Mouse (Mus musculus) telencephalon, adult 2 months (tissue): ENCODE results near the gene Acot8.

ENCODE experiments used
- DNase-seq: peaks from one replicate; pipeline ENCODE4 v3.0.0-alpha.2; 2011; ENCODE audit warnings: low read depth, low spot score

Gene Acot8

DNA sequence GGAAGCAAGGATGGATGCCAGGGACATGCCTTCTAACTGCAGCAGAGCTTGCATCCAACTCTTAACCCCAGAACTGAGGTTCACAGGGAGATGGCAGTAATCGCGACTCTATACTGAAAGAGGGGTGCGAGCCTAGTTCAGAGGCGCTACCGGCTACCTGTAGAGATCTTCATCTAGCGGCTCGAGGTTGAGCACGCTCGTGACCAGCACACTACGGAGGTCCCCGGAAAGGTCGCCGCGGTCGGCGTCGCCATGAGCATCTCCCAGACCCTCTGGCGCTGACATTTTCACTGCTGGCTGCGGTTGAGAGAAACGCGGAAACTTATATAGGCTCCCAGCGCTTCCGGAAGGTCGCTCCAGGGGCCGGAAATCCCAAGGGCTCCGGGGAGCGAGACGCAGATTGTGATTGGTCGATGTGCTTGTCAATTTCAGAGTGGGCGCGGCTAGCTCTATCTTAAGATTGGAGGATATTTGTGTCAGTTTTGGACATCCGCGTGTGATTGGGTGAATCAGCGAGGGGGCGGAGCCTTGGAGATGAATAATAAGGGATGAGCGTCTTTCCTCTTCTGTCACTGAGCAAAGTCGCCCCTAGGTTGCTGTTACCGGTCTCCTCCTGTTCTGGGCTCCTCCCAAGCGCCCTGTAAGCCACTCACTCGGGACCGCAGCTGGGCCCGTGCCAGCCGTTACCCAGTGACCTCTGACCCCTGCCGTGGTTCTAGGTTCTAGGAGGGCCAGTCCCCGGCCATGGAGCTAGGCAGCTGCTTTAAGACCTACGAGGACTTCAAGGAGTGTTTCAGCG, at the start of gene Acot8, which contains the start of gene Zswim3:
Acot8 (minus strand) TSS at position 350 of the 799 bp plus-strand sequence.
Zswim3 (plus strand) TSS at position 566 of the 799 bp plus-strand sequence.
- DNase-seq, result peak; percentile 98

DNA sequence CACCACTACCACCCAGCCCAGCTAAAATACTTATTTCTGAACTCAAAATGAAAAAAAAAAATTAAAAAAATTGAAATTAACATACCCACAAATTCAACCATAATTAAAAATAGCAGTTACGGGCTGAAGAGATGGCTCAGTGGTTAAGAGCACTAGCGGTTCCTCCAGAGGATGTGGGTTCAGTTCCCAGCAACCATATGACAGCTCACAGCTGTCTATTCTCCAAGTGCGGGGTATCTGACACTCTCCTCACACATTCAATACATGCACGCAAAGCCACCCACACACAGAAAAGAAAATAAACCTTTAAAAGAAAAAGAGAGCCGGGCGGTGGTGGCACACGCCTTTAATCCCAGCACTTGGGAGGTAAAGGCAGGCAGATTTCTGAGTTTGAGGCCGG, 45.4 kb upstream of the Acot8 start:
- peak; percentile 55 for DNase-seq

DNA sequence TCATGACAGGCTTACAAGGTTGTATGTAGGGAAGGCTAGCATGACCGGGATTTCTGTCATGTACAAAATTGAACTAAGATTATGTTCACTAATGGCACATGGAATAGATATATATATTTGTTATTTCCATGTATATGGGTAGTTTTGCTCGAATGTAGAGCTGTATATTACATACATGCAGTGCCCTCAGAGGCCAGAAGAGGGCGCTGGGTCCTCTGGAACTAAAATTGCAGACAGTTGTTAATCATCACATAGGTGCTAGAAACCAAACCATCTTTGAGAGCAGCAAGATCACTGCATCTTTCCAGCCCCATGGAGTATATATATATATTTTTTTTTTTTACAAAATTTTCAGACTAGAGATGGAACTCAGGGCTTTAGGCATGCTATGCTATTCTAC, 41.1 kb upstream of the Acot8 start:
- DNase-seq, result no peak

DNA sequence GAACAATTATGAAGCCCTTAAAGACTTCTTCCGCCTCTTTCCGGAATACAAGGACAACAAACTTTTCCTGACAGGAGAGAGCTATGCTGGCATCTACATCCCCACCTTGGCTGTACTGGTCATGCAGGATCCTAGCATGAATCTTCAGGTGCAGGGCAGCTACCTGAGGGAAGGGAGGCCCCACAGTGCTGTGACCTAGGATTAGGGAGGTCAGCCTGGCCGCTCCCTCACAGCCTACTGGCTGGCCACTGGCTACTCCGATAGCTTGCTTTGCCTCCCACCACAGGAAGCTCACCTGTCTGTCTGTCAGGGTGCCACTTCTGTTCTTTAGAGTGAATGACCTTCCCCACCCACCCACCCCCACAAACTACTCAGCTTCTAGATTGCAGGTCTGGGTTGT, 30.5 kb upstream of the Acot8 start:
- no peak for DNase-seq

DNA sequence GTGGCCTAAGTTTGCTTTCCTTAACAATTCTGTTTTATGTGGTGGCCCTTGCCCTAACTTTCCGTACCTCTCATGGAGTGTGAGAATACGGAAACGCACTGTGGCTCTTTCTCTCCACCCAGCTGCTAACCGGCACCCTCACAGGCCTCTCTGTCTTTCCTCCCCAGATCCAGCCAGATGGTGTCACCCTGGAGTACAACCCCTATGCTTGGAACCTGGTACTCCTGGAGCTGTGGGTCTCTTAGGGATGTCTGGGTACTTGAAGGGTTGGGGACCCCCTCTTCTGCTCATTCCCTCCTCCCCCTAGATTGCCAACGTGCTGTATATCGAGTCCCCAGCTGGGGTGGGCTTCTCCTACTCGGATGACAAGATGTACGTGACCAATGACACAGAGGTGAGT, 29.8 kb upstream of the Acot8 start:
- DNase-seq, result no peak

DNA sequence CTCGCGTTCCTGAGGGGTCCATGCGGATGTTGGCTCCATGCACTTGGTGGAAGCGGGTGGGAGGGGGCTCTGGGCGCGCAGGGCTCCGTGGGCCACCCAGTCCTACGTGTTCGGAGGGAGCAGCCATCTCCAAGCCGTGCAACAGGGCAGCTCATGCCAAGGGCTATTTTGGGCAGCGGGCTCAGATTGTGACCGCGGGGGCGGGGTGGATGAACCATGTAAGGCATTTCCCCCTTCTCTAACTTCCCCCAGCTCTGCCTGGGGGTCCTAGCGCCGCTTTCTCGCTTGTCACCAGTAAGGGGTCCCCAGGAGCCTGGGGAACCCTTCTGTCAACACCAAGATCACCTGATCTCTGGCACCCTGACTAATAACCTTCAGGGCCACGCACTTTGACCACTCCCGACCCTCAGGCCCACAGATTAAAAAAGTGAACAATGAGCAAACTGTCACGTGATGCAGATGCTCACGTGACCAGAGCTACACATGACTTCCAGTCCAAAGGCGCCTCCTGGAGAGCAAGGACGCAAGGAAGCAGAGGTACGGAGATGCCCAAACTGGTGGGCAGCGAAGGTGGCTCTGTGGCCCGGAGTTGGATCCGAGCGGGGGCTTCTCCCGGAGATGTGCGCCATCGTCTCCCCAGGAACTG, 28.8 kb upstream of the Acot8 start, which contains the start of gene Neurl2:
Neurl2 (minus strand) TSS at position 143 of the 646 bp plus-strand sequence.
- peak; percentile 91 for DNase-seq

DNA sequence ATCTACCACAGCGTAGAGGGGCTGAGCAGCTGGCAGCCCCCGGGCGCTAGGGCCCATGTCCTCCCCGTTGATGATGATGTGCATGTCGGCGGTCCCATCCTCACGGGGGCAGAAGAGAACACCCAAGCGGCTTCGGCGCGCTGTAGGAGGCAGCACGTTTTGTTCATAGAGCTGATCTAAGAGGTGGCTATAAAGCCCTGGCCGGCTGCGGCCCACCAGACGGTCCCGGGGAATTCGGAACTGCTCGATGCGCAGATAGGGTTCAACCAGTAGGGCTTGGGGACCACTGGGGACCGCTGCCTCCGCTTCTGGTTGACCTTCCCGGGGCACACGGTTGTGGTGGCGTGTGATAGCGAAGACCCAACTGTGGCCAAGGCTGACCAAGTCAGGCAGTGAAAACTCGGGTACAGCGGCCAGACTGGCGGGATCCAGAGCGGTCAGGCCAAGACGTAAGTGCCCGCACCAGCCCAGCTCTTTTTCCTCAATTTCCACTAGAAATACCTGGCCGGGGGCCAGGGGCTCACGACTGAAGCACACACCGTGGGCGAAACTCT, 28.1 kb upstream of the Acot8 start, which contains the start of gene Ctsa:
Ctsa (plus strand) TSS at position 126 of the 554 bp plus-strand sequence.
- DNase-seq, result peak; percentile 48

DNA sequence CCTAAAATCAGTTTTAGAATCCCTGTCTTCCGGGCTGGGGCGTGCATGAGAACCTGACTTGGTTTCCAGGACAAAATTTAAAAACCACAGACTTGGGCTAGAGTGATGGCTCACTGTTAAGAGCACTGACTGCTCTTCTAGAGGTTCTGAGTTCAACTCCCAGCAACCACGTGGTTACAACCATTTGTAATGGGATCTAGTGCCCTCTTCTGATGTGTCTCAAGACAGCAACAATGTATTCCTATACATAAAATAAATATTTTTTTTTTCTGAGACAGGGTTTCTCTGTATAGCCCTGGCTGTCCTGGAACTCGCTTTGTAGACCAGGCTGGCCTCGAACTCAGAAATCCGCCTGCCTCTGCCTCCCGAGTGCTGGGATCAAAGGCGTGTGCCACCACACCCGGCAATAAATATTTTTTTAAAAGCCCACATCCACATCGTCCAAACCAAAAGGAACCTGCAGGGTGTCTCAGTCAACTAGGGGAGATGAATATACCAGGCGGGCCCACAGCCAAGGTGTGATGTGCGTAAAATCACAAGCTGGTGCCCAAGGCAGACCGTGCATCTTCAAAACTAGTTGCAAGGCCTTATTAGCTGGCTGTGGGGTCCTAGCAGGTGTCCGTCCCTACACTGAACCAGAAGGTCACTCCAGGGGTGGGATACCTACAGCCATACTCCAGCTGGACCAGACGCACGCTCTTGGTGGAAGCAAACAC, 27.5 kb upstream of the Acot8 start:
- DNase-seq, result no peak

DNA sequence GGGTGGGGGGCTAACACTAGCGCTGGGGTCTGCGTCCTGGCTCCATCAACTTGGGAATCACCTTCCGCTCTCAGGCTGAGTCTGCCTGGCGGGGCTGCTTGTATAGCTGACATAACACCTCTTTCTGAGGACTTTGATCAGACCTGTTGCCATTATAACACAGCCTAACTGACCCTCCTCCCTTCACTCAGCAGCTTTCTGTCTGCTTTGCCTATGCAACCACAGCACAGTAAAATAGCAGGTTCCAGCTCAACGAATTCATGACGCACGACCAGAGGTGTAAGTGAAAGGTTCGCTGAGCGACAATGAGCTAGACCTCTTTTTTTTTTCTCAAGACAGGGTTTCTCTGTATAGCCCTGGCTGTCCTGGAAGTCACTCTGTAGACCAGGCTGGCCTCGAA, 26.3 kb upstream of the Acot8 start:
- DNase-seq, result no peak

DNA sequence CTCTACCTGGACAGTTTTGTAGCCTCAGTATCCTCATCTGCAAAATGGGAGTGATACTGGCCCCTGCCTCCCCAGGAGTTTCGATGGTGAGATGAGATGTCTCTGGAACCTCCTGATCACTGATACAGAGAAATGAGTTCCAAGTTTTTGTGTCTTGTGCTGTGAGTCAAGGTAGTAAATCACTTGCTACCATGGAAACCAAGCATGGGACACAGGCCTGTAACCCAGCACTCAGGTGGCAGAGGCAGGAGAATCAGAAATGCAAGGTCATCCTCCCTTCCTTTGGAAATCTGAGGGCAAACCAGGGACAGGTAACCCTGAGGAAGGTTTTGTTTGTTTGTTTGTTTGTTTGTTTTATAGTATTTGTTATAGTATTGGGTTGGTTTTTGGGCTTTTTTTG, 24.4 kb upstream of the Acot8 start:
- DNase-seq, result no peak

DNA sequence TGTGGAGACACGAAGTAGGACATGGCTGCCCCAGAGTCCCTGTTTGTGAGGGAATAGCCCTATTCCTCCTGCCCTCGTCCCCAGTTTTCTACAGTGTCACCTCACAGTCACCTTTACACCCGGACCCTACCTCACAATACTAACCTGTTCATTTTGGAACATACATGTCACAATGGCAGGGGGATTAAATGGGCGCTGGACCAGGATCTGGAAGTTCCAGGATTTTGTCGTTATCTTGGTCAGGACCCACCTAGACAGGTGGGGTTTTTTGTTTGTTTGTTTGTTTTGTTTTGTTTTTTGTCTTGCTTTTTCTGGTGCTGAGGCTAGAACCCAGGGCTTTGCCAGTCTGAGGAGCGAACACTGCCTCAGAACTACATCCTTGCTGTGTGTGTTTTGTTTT, 23.8 kb upstream of the Acot8 start, which contains the start of gene Spata25:
Spata25 (minus strand) TSS at position 101 of the 400 bp plus-strand sequence.
- no peak for DNase-seq

DNA sequence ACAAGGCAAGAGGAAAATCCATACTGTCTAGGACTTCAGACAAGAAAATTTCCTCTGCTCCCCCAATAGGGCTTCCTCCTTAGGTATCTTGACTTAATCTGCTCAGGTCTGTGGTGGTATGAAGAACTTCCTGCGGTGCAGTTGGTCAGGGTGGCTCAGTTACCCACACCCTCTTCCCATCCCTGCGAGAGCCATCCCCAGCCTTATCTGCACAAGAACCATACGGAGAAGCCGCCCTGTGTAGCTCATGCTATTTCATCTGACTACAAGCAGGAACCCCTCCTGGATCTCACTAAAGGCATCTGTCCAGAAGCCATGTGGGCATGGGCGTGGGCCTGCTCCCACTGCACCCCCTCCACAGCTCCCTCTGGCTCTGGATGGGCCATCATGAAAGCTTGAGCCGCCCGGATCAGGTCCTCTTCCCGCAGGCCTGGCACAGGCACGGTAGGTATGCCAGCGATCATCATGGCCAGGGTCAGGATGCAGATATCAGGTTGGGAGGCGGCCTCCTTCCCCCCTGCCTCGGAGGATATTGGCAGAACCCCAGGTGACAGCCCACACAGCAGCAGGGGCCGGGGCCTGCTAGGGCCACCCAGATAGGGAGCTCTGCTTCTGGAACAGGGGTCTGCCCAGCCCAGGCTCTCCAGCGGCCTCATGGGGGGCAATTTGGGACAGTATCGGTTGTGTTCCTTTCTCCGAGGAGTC, 22.6 kb upstream of the Acot8 start:
- DNase-seq, result no peak

DNA sequence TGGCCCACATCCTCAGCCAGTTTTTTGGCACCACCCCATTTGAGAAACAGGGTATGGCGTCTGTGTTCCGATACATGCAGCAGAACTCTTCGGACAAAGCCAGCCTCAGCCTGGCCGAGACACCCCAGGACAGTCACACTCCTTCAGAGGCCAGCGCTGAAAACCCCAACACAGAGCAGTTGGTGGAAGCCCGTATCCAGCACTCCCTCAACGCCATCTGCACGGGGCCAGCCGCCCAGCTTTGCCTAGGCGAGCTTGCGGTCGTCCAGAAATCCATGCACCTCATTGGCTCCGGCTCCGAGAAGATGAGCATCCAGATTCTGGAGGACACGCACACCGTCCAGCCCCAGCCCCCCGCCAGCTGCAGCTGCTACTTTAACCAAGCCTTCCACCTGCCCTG, 20.8 kb upstream of the Acot8 start:
- DNase-seq, result no peak

DNA sequence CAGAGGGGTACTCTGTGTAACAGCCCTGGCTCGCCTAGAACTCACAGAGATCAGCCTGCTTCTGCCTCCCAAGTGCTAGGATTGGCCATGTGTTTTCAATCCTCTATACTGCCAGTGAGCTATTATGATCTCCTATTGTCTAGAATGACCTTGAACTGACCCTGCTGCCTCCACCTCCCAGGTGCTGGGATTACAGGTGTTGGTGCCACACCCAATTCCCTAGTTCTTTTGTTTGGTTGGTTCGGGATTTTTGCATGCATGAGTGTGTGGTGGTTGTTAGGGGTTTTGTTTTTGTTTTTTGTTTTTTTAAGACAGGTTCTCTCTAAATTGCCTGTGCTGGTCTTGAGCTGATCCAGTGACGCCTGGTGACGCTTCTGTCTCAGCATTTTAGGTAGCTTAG, 19.3 kb upstream of the Acot8 start:
- DNase-seq, result no peak

DNA sequence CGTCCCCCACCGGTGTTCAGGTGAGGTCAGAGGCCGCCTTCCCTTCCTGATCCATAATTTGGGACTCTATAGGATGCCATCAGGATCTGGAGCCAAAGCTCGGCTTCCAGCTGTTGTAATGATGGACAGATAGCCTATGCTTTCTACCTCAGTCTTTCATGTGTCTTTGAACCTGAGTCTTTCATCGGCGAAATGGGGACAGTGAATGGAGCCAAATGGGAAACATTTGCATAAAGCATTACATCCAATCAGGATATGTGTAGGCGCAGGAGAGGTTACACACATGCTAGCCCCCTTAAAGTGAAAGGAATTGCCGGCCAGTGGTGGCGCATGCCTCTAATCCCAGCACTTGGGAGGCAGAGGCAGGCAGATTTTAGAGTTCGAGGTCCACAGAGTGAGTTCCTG, 18.5 kb upstream of the Acot8 start:
- DNase-seq, result peak; percentile 64

DNA sequence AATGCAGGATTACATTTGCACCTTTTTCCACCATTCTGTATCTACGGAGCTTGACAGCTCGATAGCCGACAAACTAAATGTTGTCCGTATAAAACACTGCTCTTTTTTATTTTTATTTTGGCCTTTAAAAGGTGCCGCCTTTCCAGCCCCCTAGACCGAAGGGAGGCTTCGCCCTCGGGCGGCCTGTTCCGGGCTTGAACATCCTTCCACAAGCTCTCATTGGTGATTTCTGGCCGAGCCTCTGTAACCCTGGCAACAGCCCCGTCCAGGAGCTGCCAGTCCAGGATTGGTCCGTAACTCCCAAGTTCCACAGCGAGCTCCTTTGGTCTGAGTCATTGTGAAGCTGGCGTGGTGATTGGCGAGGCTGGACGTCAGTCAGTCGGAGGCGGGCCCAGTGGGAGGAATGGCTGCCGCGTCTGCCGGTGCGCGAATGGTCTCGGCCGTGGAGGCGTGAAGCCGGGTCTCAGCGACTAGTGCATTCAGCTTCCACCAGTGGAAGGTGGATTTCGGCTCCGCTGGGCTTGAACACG, 18.0 kb upstream of the Acot8 start, which contains the start of gene Zswim1:
Zswim1 (plus strand) TSS at position 51 of the 530 bp plus-strand sequence.
- peak; percentile 97 for DNase-seq

DNA sequence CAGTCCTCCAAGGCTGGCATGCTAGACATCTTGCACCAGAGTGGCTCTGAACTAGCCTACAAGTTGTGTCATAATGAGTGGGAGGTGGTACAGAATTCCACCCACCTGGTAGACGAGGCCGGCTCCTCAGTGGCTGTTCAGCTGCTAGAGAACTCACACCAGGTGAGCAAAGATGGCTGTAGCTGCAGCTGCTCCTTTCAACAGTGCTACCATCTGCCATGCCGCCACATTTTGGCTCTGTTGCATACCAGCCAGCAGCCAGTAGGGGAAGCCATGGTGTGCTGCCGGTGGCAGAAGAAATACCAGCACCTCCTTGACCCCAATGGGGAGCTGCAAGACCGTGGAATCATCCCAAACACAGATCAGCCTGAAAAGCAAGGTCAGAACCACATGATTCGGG, 16.4 kb upstream of the Acot8 start:
- no peak for DNase-seq

DNA sequence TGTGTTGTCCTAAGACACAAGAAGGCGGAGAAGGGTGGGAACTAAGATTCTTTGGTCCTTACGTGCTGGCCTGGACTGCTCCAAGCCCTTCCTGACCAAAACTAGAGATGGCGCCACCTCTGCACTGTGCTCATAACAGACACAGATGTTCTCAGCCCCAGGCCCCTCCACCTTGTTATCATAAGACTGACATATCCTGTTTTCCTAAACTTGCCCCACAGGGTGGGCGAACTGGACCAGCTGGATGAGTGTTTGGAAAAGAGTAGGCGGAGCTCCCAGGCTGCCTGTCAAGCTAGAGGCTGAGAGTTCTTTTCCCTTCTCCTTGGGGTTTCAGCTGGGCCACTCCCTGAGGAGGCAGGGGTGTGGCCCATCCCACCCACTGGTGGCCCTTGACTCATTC, 13.0 kb upstream of the Acot8 start:
- no peak for DNase-seq

DNA sequence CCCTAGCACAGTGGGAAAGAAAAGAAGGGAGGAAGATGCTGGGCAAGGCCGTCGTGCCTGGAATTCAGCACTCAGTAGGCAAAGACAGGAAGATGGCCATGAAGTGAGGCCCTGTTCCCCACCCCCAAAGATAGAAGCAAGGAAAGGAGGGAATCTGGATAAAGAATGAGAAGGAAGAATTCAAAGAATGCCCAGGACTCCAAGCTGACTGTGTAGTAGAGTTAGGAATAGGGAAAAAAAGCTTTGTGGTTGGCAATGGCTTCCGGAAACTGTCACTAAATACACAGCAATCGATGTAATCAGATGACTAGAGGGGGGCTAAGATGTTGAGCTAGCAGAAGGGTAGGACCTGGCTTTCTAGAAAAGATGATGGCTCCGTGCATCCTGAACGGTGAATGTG, 12.5 kb upstream of the Acot8 start:
- no peak for DNase-seq

DNA sequence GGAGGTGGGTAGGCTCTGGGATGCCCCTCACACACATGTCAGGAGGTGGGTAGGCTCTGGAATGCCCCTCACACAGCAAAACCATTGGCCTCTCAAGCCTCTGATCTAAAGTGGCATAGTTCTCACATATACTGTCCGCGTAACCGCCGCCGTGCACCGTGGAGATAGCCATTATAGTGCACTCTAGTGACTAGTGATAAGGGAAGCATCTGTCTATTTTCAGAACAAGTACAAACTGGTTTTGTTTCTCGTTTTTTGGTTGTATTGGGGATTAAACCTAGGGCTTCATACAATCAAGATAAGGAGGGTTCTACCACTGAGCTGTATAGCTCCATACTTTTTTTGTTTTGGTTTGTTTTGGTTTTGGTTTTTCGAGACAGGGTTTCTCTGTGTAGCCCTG, 11.1 kb upstream of the Acot8 start:
- no peak for DNase-seq

DNA sequence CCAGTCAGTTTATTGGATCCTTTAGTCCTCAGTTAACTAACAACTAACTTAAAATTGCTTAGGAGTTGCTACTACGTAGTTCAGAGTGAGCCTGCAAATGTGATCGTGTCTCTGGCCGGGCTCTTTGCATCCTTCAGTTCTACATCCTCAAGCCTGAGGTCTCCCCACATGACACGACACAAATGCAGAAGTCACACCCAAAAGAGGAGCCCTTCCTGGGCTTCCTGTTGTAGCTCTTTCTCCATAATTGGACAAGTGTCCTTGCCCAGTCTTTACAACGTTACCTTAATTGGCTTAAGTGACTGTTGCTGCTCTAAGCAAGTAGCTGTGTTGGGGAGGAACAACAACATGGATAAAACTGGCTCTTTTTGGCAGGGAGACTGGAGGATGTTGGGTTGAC, 10.7 kb upstream of the Acot8 start:
- DNase-seq, result no peak
